Mouse (Mus musculus) ovary, adult 2 months (tissue): Measurements from ENCODE around the gene Alx3. TPM values are rescaled to one million over a fixed set of nuclear protein-coding genes. Genes with fewer than 3 reads are reported as not detected.

Source experiments
- polyA plus RNA-seq: library from polyadenylated mRNA; depleted of rRNA; stranded (reverse); fragments of >200 nt; gene quantifications from 2 replicates; pipeline ENCODE4 v1.2.3, GENCODE M21; 2012; rRNA removed

The Alx3 gene
- 0.26 TPM in 1 of 2 replicates, not detected in the other for polyA plus RNA-seq

GRCm38 (mm10) chr3:107594662-107595263 is at the start of gene Alx3:
Gene Alx3, plus strand, starts transcription at chr3:107595031.

GRCm38 (mm10) chr3:107554842-107555241 is 40.0 kb upstream of the Alx3 start, which contains the start of gene Ubl4b:
Gene Ubl4b, minus strand, starts transcription at chr3:107555073.

DNA sequence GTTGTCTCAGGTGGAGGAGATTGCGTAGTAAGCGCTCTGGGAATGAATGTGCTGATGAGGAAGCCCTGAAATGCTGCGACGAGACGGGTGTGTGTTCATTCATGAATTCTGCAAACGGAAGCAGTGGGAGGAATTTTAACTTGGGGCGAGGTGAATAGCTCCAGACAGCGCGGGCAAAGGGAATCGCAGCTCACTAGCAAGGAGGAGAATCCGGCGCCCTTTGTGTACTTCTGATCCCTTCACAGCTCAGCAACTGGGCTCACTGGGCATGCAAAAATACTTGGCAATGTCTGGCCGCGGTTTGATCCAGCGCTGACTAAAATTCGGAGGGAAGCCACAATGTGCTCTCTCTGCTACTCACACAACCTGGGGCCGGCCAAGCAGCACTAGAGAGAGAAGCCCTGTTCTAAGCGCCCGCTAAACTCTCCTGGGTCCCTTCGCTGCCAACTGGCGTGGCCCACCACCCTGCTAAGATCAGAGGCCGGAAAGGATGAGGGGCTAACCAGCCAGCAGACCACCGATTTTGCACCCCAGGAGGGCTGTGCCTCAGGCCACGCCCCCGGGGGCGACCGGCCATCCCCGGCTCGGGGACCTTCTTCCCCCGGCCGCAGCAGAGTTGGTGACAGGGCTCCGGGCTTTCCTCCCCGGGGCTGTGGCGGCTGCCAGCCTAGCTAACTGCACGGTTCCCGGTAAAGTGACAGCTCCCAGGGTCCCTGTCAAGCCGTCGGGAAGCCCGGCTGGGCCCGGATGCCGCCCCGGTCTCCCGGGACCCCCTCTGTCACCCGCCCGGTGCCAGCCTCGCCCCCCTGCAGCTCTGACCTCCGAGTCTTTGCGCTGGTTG is 36.1 kb downstream of the Alx3 start, which contains the start of gene Gm10961:
Gene Gm10961 (plus strand): TSS at position 641 of the 841 bp plus-strand sequence.

GRCm38 (mm10) chr3:107631523-107631958 is 36.7 kb downstream of the Alx3 start, which contains the start of gene Strip1:
Gene Strip1, minus strand, starts transcription at chr3:107631694.

Other genes with a start within 250 kb of the Alx3 start
- 0.91 and 0.97 TPM in 2 replicates for gene Kcnc4, start 135.5 kb upstream of the Alx3 start, polyA plus RNA-seq
- gene Slc6a17, start 77.0 kb upstream of the Alx3 start, polyA plus RNA-seq: 5.6 and 7.4 TPM in 2 replicates
- not detected in 2 replicates for gene Ubl4b, start 40.0 kb upstream of the Alx3 start, polyA plus RNA-seq
- not detected in 2 replicates for gene Gm10961, start 36.3 kb downstream of the Alx3 start, polyA plus RNA-seq
- 67.1 and 68.5 TPM in 2 replicates for gene Strip1, start 36.7 kb downstream of the Alx3 start, polyA plus RNA-seq
- 57.1 and 61.5 TPM in 2 replicates for gene Ahcyl1, start 101.5 kb downstream of the Alx3 start, polyA plus RNA-seq
- gene Csf1, start 165.4 kb downstream of the Alx3 start, polyA plus RNA-seq: 21.4 and 23.8 TPM in 2 replicates